Mouse (Mus musculus) heart, postnatal 4 days (tissue): ENCODE measurements around the gene Rasgrf2. TPM values are rescaled to one million over a fixed set of nuclear protein-coding genes. Genes with fewer than 3 reads are reported as not detected.

Experiments used
- DNase-seq: peaks from one replicate; pipeline ENCODE4 v3.0.0; 2021
- total RNA-seq, 2 experiments: library from RNA; stranded (reverse); gene quantifications; 2 replicates each; pipeline ENCODE4 v1.2.3; 2021

Rasgrf2 gene
- total RNA-seq, 2 experiments from 2014 or later: 1.2 to 1.3 TPM

GRCm38 (mm10) chr13:91880256-91880655 lies 251.2 kb downstream of the Rasgrf2 start:
- DNase-seq: no peak

- no peak for DNase-seq
Observed at GRCm38 (mm10) chr13:91877996-91878395, 253.5 kb downstream of the Rasgrf2 start.

- peak; percentile 59 for DNase-seq
Observed at GRCm38 (mm10) chr13:91877350-91877749, 254.1 kb downstream of the Rasgrf2 start.

GRCm38 (mm10) chr13:91876741-91877349 lies 254.6 kb downstream of the Rasgrf2 start, which contains the start of gene Ckmt2:
Ckmt2 (minus strand) TSS chr13:91876885.
- DNase-seq: peak; percentile 62

- peak; percentile 11 for DNase-seq
Observed at GRCm38 (mm10) chr13:91875581-91875980, 255.9 kb downstream of the Rasgrf2 start.

GRCm38 (mm10) chr13:91874565-91874964 lies 256.9 kb downstream of the Rasgrf2 start:
- peak; percentile 10 for DNase-seq

GRCm38 (mm10) chr13:91873734-91874329 lies 257.6 kb downstream of the Rasgrf2 start:
- peak; percentile 44 for DNase-seq

GRCm38 (mm10) chr13:91868577-91868976 lies 262.9 kb downstream of the Rasgrf2 start:
- no peak for DNase-seq

- peak; percentile 22 for DNase-seq
Observed at GRCm38 (mm10) chr13:91858835-91859234, 272.6 kb downstream of the Rasgrf2 start.

- no peak for DNase-seq
Observed at GRCm38 (mm10) chr13:91857427-91857826, 274.0 kb downstream of the Rasgrf2 start.

- no peak for DNase-seq
Observed at GRCm38 (mm10) chr13:91854412-91854811, 277.0 kb downstream of the Rasgrf2 start.

Other genes starting within 250 kb of the Rasgrf2 start
- gene Gm20379, start 174.3 kb upstream of the Rasgrf2 start, total RNA-seq: not detected
- gene Dhfr, start 223.1 kb upstream of the Rasgrf2 start, total RNA-seq: 1 to 10 TPM; 7.9 to 8.4 TPM
- 10 to 100 TPM; 14.2 to 14.5 TPM for gene Msh3, start 223.3 kb upstream of the Rasgrf2 start, total RNA-seq